Mouse (Mus musculus) olfactory bulb, adult 2 months (tissue): ENCODE results near the gene Gpat2. TPM values are rescaled to one million over a fixed set of nuclear protein-coding genes. Genes with fewer than 3 reads are reported as not detected.

Source experiments
- H3K27ac ChIP-seq: fragments of 200-500 bp; 2 replicates; pipeline ENCODE4 v1.5.1; 2012; ENCODE audit warnings: low read depth, low read length; ENCODE audit not compliant: insufficient read depth
- H3K4me1 ChIP-seq: fragments of 200-500 bp; 2 replicates; pipeline ENCODE4 v1.6.1; 2012; ENCODE audit warnings: low read length; ENCODE audit not compliant: control insufficient read depth, insufficient read depth
- H3K4me3 ChIP-seq: fragments of 200-500 bp; 2 replicates; pipeline ENCODE4 v1.5.1; 2012; ENCODE audit warnings: mild to moderate bottlenecking, low read depth, low read length, moderate library complexity; ENCODE audit not compliant: insufficient read depth
- CTCF ChIP-seq: fragments of 200-500 bp; IDR thresholded peaks from 2 replicates; pipeline ENCODE4 v1.5.1; 2012; ENCODE audit warnings: low read depth, mild to moderate bottlenecking, low read length, moderate library complexity; ENCODE audit not compliant: insufficient read depth
- POLR2A ChIP-seq: fragments of 200-500 bp; IDR thresholded peaks from 2 replicates; pipeline ENCODE4 v1.6.1; 2012; ENCODE audit warnings: mild to moderate bottlenecking, low read depth, low read length, moderate library complexity; ENCODE audit not compliant: insufficient read depth
- WGBS: fragments of 180-500 bp; shearing (Covaris S2); methylation state at CpG from one replicate; pipeline ENCODE4 v1.1.7; 2018; 5-methylcytosine and 5-hydroxymethylcytosine counted together
- polyA plus RNA-seq: library from polyadenylated mRNA; stranded (reverse); fragments of >200 nt; gene quantifications from 2 replicates; pipeline ENCODE4 v1.2.4, GENCODE M21; 2012; ENCODE audit warnings: low replicate concordance; ENCODE audit not compliant: missing spikeins, insufficient read depth, insufficient read length

The Gpat2 gene
- polyA plus RNA-seq, 1 experiment, result not detected

- Histone ChIP-seq H3K27ac (no peak overlapping the region), H3K4me1 (peaks cover 33% of the 10 kb centered on the region), H3K4me3 (peak overlapping the region; percentile 22)
- TF ChIP-seq CTCF (no peak), POLR2A (no peak)
- 3% methylated on average over 21 of the region's 21 CpGs for WGBS
Observed at GRCm38 (mm10) chr2:127482533-127482911, 57.5 kb downstream of the Gpat2 start.

GRCm38 (mm10) chr2:127483001-127483400 is 58.0 kb downstream of the Gpat2 start:
- no peak for TF ChIP-seq POLR2A
- TF ChIP-seq CTCF, result no peak
- H3K4me1 ChIP-seq, result peaks cover 33% of the 10 kb centered on the region
- 8% methylated on average over 21 of the region's 21 CpGs for WGBS
- H3K4me3 ChIP-seq, result peak overlapping the region; percentile 6; the same call in 1 of the 2 replicates
- H3K27ac ChIP-seq, result no peak overlapping the region

GRCm38 (mm10) chr2:127484476-127485170 is 59.6 kb downstream of the Gpat2 start:
- WGBS, result 29% methylated on average over 19 of the region's 19 CpGs
- Histone ChIP-seq H3K4me3 (no peak overlapping the region), H3K4me1 (peaks cover 29% of the 10 kb centered on the region), H3K27ac (no peak overlapping the region)
- TF ChIP-seq POLR2A (no peak), CTCF (no peak)

Other genes with a start within 250 kb of the Gpat2 start
- gene 1810024B03Rik, start 216.9 kb upstream of the Gpat2 start, polyA plus RNA-seq, result not detected in 2 replicates
- 192 TPM in 1 of 2 replicates, not detected in the other for gene Snrnp200, start 216.8 kb upstream of the Gpat2 start, polyA plus RNA-seq
- not detected in 2 replicates for gene Ciao1, start 177.4 kb upstream of the Gpat2 start, polyA plus RNA-seq
- not detected in 2 replicates for gene Tmem127, start 177.3 kb upstream of the Gpat2 start, polyA plus RNA-seq
- gene Stard7, start 155.0 kb upstream of the Gpat2 start, polyA plus RNA-seq, result 1,047 TPM in 1 of 2 replicates, not detected in the other
- gene Dusp2, start 89.0 kb upstream of the Gpat2 start, polyA plus RNA-seq, result not detected in 2 replicates
- gene Astl, start 86.6 kb upstream of the Gpat2 start, polyA plus RNA-seq, result not detected in 2 replicates
- not detected in 2 replicates for gene Adra2b, start 62.0 kb upstream of the Gpat2 start, polyA plus RNA-seq
- not detected in 2 replicates for gene Fahd2a, start 19.4 kb downstream of the Gpat2 start, polyA plus RNA-seq
- not detected in 2 replicates for gene Kcnip3, start 96.9 kb downstream of the Gpat2 start, polyA plus RNA-seq
- not detected in 2 replicates for gene Prom2, start 116.3 kb downstream of the Gpat2 start, polyA plus RNA-seq
- gene Zfp661, start 161.9 kb downstream of the Gpat2 start, polyA plus RNA-seq, result not detected in 2 replicates
- gene Mrps5, start 162.0 kb downstream of the Gpat2 start, polyA plus RNA-seq, result not detected in 2 replicates
- gene Mal, start 231.5 kb downstream of the Gpat2 start, polyA plus RNA-seq, result not detected in 2 replicates